Mouse (Mus musculus) ES-Bruce4 (cell line): ENCODE data around the gene Dusp16. TPM values are rescaled to one million over a fixed set of nuclear protein-coding genes. Genes with fewer than 3 reads are reported as not detected.

Source experiments
- H3K27ac ChIP-seq: 2 replicates; pipeline ENCODE4 v1.5.1; 2012; ENCODE audit warnings: low read length, inconsistent platforms; ENCODE audit not compliant: insufficient read depth
- H3K27me3 ChIP-seq: 2 replicates; pipeline ENCODE4 v1.6.1; 2012; ENCODE audit warnings: mild to moderate bottlenecking, low read length, inconsistent platforms; ENCODE audit not compliant: control insufficient read depth, poor library complexity, insufficient read depth, severe bottlenecking
- H3K36me3 ChIP-seq: 2 replicates; pipeline ENCODE4 v1.6.1; 2012; ENCODE audit warnings: inconsistent platforms, mild to moderate bottlenecking, low read length, moderate library complexity; ENCODE audit not compliant: control insufficient read depth, poor library complexity, insufficient read depth, severe bottlenecking
- H3K4me1 ChIP-seq: one replicate; pipeline ENCODE4 v1.8.1; 2011; ENCODE audit warnings: low read length; ENCODE audit not compliant: control insufficient read depth, insufficient read depth
- H3K4me3 ChIP-seq: 2 replicates; pipeline ENCODE4 v1.5.1; 2011; ENCODE audit warnings: low read depth, mild to moderate bottlenecking, low read length
- H3K9ac ChIP-seq: 2 replicates; pipeline ENCODE4 v1.6.1; 2012; ENCODE audit warnings: low read depth, mild to moderate bottlenecking, inconsistent platforms; ENCODE audit not compliant: poor library complexity, severe bottlenecking
- H3K9me3 ChIP-seq: replicated peaks from 2 replicates; pipeline ENCODE4 v1.6.1; 2012; ENCODE audit warnings: mild to moderate bottlenecking, low read length, inconsistent platforms; ENCODE audit not compliant: control insufficient read depth, poor library complexity, insufficient read depth, severe bottlenecking
- CTCF ChIP-seq: IDR thresholded peaks from one replicate; pipeline ENCODE4 v1.8.1; 2011; ENCODE audit warnings: low read depth, low read length
- EP300 ChIP-seq: IDR thresholded peaks from 2 replicates; pipeline ENCODE4 v1.6.1; 2011; ENCODE audit warnings: low read depth, low read length; ENCODE audit not compliant: insufficient read depth
- POLR2A ChIP-seq: IDR thresholded peaks from one replicate; pipeline ENCODE4 v1.8.1; 2011; ENCODE audit warnings: low read length; ENCODE audit not compliant: insufficient read depth
- polyA plus RNA-seq: library from polyadenylated mRNA; stranded (reverse); fragments of >200 nt; gene quantifications from 2 replicates; pipeline ENCODE4 v1.2.4, GENCODE M21; 2011; ENCODE audit warnings: low read depth; ENCODE audit not compliant: missing spikeins, insufficient read depth, insufficient read length

The Dusp16 gene
- polyA plus RNA-seq, 1 experiment = 35.6 TPM

DNA sequence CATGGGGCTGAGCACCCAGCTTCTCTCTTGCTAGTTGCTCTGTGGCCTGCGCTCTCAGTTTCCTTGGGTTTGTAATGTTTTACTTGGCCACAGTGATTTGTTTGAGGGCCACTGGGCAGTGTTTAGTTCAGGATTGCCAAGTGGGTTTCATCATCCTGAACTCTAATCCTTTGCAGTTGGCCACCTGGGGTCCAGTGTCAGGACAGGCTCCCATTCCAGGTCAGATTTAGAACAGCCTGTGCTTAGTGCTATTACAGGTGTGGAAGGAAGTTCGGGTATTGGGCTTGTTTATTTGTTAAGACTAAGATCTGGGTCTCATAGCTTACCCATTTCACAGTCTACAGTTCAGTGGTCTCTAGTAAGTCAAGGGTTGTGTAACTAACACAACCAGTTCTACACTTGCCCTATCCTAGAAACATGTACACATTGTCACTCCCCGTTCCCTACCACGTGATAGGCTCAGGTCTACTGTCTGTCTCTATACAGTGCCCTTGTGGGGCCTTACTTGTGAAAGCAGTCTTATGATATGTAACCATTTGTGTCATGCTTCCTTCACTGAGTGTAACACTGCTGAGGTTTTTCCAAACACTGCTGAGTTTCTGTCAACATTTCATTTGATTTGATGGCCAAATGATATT is 89.3 kb downstream of the Dusp16 start:
- Histone ChIP-seq H3K36me3 (no peaks in the 10 kb centered on the region), H3K9me3 (no peaks in the 10 kb centered on the region), H3K4me3 (no peak overlapping the region), H3K4me1 (no peaks in the 10 kb centered on the region), H3K27me3 (no peaks in the 10 kb centered on the region), H3K27ac (no peak overlapping the region), H3K9ac (no peak overlapping the region)
- TF ChIP-seq EP300 = no peak
- TF ChIP-seq POLR2A = no peak
- no peak for TF ChIP-seq CTCF

DNA sequence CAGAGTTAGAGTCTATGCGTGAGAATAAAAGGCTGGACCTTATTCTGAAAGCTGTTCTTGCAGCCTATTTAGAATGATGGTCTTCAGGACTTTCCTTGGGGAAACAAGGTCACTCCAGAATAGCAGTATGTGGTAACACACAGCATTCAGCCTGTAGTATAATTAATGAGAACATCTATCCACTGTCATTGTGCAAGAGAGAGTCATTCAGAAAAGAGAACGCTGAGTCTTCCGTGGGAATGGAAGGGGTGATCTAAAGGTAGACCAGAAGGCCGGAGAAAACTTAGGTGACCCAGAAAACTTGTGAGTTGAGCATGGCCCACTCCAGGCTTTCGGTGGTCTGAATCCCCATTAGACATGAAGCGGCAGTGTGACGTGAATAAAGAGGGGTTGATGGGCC is 90.2 kb downstream of the Dusp16 start:
- H3K36me3 ChIP-seq = no peaks in the 10 kb centered on the region
- no peak overlapping the region for H3K27ac ChIP-seq
- TF ChIP-seq POLR2A = no peak
- TF ChIP-seq EP300 = no peak
- no peak for TF ChIP-seq CTCF
- H3K4me1 ChIP-seq = no peaks in the 10 kb centered on the region
- no peak overlapping the region for H3K4me3 ChIP-seq
- H3K9ac ChIP-seq = no peak overlapping the region
- no peaks in the 10 kb centered on the region for H3K9me3 ChIP-seq
- H3K27me3 ChIP-seq = no peaks in the 10 kb centered on the region

DNA sequence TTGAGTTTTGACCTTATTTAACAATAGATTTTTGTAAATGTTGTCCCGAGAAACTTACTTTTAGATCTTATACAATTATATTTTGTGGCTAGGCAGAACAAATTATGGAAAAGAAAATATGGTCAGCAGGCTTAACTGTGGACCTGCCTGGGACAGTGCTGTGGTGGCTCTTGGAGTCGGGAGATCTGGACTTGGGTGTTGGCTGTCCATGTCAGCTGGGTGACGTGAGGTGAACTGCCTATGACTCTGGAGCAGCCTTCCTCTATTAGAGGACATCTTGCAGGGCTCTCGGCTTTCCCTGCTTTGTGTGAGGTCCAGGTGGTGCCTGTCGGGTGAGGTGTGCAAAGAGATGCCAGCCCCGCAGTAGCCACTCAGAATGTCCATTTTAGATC is 91.2 kb downstream of the Dusp16 start:
- Histone ChIP-seq H3K27ac (no peak overlapping the region), H3K9ac (no peak overlapping the region), H3K9me3 (no peaks in the 10 kb centered on the region), H3K4me3 (no peak overlapping the region), H3K36me3 (no peaks in the 10 kb centered on the region), H3K4me1 (no peaks in the 10 kb centered on the region), H3K27me3 (no peaks in the 10 kb centered on the region)
- TF ChIP-seq CTCF (no peak), EP300 (no peak), POLR2A (no peak)

GRCm38 (mm10) chr6:134700451-134701210 is 91.8 kb downstream of the Dusp16 start:
- Histone ChIP-seq H3K4me3 (no peak overlapping the region), H3K36me3 (no peaks in the 10 kb centered on the region), H3K27ac (no peak overlapping the region), H3K27me3 (no peaks in the 10 kb centered on the region), H3K9me3 (no peaks in the 10 kb centered on the region), H3K4me1 (no peaks in the 10 kb centered on the region), H3K9ac (no peak overlapping the region)
- TF ChIP-seq CTCF = no peak
- TF ChIP-seq POLR2A = no peak
- TF ChIP-seq EP300 = no peak

- H3K27me3 ChIP-seq = no peaks in the 10 kb centered on the region
- TF ChIP-seq CTCF (no peak), EP300 (no peak), POLR2A (no peak)
- no peak overlapping the region for H3K27ac ChIP-seq
- no peak overlapping the region for H3K9ac ChIP-seq
- H3K4me3 ChIP-seq = no peak overlapping the region
- H3K4me1 ChIP-seq = no peaks in the 10 kb centered on the region
- H3K36me3 ChIP-seq = no peaks in the 10 kb centered on the region
- H3K9me3 ChIP-seq = no peaks in the 10 kb centered on the region
These were observed 94.2 kb downstream of the Dusp16 start for GRCm38 (mm10) chr6:134698243-134698642.

DNA sequence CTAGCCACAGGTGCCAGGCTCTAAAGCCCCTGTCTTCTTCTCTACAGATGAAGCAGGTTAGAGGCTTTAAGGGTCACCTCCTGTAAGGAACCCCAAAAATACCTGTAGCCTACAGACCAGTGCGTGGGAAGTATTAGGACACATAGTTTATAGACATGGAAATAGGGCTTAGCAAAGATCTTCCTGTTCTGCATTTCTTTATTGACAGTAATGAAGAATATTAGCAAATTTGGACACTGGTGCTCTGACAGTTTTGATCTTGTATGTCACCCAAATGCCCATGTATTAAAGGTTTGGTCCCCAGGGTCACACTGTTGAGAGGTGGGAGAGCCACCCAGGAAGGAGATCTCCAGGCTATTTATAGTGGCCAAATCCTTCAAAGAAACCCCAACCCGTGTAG is 95.9 kb downstream of the Dusp16 start:
- H3K4me3 ChIP-seq = no peak overlapping the region
- TF ChIP-seq CTCF (no peak), EP300 (no peak), POLR2A (no peak)
- no peak overlapping the region for H3K27ac ChIP-seq
- H3K36me3 ChIP-seq = no peaks in the 10 kb centered on the region
- no peak overlapping the region for H3K9ac ChIP-seq
- H3K9me3 ChIP-seq = no peaks in the 10 kb centered on the region
- H3K27me3 ChIP-seq = no peaks in the 10 kb centered on the region
- no peaks in the 10 kb centered on the region for H3K4me1 ChIP-seq
